Mouse (Mus musculus) heart, postnatal 36 days (tissue): ENCODE results near the gene Zkscan16. TPM values are rescaled to one million over a fixed set of nuclear protein-coding genes. Genes with fewer than 3 reads are reported as not detected.

Experiments
- DNase-seq, 2 experiments: peaks; one replicate each; pipeline ENCODE4 v3.0.0; 2021 to 2022
- intact Hi-C: fragments of 180-260 bp; cut with DNase I; formaldehyde crosslinking; loops from one replicate; pipeline ENCODE4 v1.15.1; 2025
- total RNA-seq, 2 experiments: library from RNA; stranded (reverse); gene quantifications; 2 replicates each; pipeline ENCODE4 v1.2.3; 2021

The Zkscan16 gene
- not detected for total RNA-seq

DNA sequence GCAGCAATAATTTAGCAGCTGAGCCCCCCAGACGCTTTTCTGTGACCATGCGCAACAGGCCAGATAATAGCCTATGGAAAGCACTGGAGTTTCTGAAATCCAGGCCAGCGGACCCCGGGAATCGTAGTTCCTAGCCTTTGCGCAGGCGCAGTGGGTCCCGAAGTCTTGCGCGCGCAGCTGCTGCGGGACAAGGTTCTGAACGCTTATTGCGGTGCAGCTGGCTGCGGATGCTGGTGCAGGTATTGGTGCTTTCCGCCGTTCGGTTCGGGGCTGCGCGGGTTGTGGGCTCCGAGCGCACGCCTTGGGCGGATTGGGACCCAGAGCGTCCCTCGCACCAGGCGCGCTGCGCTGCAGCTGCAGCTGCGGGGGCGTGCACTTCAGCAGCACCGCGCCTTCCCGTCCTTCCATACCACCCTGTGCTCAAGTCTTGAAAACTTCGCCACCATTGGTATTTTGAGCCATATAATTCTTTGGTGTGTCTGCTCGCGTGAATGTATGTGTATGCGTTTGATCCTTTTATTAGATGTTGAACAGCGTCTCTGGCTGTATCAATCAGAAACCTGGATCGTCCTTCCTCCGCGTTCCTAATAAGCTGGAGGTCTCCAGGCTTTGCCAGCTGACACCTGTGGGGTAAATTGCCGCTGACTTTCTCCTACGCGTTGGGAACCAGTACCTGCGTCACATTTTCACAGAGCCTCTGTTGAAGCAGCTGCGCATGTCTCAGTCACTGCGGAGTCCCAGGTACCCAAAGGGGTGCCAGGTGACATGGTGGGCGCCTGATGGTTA lies at the start of gene Zkscan16:
Gene Zkscan16 (plus strand): TSS at position 209 of the 786 bp plus-strand sequence.
- intact Hi-C loops: no loop called here
- DNase-seq: peak; percentile 69 to 71

- intact Hi-C loops: no loop called here
- DNase-seq: no peak
Observed at GRCm38 (mm10) chr4:58894399-58894798, 49.0 kb upstream of the Zkscan16 start.

GRCm38 (mm10) chr4:58897436-58897835 lies 46.0 kb upstream of the Zkscan16 start:
- intact Hi-C loops: no loop called here
- no peak for DNase-seq

DNA sequence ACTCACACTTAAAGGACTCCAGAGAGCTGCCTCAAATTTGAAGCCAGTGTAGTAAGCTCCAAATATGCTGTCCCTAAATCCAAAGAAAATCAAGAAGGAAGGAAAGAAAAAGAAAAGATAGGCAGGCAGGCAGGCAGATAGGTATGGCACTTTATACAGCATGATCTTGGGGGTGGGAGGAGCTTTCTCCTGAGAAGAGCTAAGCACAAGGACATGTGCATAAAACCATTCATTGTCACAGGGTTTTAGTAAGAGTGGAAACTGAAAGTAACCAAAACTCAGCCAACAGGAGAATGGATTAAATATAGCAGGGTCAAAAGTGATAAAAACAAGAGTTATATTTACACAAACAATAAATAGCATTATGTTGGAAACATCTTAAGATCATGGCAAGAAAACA lies 45.1 kb upstream of the Zkscan16 start:
- intact Hi-C loops: no loop called here
- no peak for DNase-seq

DNA sequence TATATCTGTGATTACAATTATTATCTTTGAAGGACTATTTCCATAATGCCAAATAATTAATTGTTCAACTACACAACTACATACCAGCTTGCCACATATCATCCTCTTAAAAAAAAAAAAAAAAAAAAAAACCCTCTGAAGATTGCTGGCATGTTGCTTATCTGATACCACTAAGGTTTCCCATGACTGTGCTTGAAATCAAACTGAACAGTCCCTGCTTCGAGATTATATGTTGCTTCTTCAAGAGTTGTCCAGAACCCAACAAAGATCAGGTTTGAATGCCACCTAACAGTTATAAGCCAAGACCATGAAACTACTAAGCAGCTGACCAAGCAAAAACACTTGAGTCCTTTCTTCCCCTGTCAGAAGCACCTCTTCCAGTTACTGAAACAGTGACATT lies 36.0 kb upstream of the Zkscan16 start:
- intact Hi-C loops: no loop called here
- DNase-seq: no peak

- intact Hi-C loops: loop anchor here (5.0 kb wide), 2 partner anchors 77 to 92 kb away; partner anchors contain the start of genes Gm20503 and Ptgr1
- no peak for DNase-seq
Observed at GRCm38 (mm10) chr4:58910175-58911068, 33.0 kb upstream of the Zkscan16 start.

- intact Hi-C loops: loop anchor here (5.0 kb wide), 2 partner anchors 76 to 91 kb away; partner anchors contain the start of genes Gm20503 and Ptgr1
- DNase-seq: peak; percentile 66 to 78
Observed at GRCm38 (mm10) chr4:58911069-58911830, 32.2 kb upstream of the Zkscan16 start.

GRCm38 (mm10) chr4:58911831-58912628 lies 31.4 kb upstream of the Zkscan16 start:
- intact Hi-C loops: loop anchor here (5.0 kb wide), 2 partner anchors 75 to 90 kb away; partner anchors contain the start of genes Gm20503 and Ptgr1
- peak; percentile 66 to 88 for DNase-seq

DNA sequence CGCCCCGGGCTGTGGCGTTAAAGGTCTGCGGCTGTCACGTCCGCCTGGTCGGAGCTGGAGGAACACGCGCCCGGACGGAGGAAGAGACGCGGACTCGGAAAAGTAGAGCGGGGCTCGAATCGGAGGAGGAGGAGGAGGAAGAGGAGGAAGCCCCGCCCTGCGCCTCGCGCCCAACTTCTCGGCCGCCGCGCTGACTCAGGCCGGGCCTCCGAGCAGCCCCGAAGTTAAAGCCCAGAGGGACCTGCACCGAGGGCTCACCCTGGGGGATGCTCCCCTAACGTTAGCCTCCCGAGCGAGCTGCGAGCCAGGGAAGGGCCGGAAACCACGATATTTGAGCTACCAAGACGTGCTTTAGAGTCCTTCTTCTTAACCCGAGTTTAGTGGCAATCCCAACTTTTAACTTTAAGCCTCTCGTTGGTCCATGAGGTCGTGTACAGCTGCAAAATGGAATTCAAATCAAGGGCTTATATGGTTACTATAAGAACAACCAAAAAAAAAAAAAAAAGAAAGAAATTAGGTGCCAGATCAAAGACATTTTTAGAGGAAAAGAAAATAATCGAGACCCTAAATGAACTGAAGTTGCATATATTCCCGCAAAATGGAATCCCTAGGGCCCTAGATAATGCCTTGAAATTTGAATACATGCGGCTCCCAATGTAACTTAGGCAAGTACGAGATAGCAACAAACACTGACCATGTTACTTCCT lies 30.6 kb upstream of the Zkscan16 start, which contains the start of gene Ecpas:
Gene Ecpas (minus strand): TSS at position 121 of the 707 bp plus-strand sequence.
- peak in 1 of 2 experiments; percentile 83 for DNase-seq
- intact Hi-C loops: loop anchor here (5.0 kb wide), 2 partner anchors 75 to 90 kb away; partner anchors contain the start of genes Gm20503 and Ptgr1

GRCm38 (mm10) chr4:58913336-58914026 lies 29.9 kb upstream of the Zkscan16 start:
- intact Hi-C loops: loop anchor here (5.0 kb wide), 2 partner anchors 74 to 89 kb away; partner anchors contain the start of genes Gm20503 and Ptgr1
- no peak for DNase-seq

DNA sequence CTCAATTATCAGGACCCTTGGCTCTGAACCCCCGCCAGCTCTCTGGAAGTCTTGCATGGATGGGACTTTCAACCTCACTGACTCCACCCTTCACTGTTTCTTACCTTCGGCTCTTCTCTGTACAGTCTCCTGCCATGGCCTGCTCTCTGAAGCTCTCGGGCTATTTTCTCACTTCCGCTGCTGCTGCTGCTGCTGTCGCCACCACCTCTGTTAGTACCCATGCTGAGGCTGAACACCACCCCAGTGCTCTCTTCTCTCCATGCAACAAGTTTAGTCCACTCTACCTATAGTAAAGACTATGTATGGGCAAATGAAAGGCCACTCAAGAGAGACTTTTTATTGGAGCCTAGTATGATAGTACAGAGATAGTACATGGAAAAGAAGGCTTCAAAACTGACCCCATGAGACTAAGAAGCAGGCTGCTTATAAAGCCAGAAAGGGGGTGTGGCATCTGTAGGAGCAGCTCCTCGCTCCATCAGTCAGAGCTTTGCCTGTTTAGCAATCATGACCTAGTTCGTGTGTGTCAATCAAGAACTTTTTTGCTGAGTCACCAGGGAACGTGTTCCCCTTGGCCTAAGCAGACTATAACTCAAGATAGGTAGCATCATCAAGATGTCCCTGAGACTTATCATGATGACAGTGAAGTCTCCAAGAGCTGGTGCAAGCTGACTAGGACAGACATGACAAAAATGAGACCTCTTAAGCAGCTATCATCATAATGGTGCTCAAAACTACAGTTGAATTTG lies 28.2 kb upstream of the Zkscan16 start:
- intact Hi-C loops: no loop called here
- no peak for DNase-seq

DNA sequence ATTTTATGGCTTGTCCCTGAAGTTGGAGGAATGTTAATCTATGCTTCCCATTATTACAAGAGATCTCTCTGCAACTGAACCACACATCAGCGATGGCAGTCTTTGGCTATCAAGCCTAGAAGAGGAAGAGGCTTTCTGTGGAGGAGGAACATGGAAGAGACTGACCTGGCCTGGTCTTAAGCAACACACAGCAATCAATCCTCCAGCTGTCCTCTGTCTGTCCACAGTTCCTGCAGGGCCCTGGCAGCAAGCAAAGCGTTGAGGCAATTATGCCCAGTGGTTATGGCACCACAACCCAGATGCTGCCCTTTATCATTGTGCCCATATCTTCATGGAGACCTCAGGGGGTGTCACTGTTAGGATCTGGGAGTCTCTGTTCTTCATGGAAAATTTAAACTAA lies 19.5 kb upstream of the Zkscan16 start:
- no peak for DNase-seq
- intact Hi-C loops: no loop called here

DNA sequence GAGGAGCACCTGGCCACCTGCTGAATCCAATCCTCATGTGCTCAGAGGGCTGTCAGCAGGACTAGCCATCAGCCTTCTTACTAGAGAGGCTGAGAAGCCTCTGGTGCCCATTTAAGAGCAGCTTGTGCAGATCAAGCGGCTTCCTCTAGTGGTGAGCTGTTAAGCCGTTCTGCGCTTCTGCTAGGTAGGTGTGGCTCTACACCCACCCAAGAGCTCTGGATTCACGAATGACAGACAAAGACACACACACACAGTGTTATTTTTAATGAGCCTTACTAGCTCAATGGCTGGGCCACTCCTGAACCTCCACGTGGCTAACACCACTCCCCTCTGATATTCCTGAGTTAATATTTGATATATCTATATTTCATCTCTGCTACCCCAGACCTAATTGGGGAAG lies 17.8 kb upstream of the Zkscan16 start:
- intact Hi-C loops: no loop called here
- DNase-seq: no peak

- DNase-seq: no peak
- intact Hi-C loops: no loop called here
Observed at GRCm38 (mm10) chr4:58926120-58926519, 17.3 kb upstream of the Zkscan16 start.

GRCm38 (mm10) chr4:58927661-58928060 lies 15.8 kb upstream of the Zkscan16 start:
- intact Hi-C loops: no loop called here
- no peak for DNase-seq

DNA sequence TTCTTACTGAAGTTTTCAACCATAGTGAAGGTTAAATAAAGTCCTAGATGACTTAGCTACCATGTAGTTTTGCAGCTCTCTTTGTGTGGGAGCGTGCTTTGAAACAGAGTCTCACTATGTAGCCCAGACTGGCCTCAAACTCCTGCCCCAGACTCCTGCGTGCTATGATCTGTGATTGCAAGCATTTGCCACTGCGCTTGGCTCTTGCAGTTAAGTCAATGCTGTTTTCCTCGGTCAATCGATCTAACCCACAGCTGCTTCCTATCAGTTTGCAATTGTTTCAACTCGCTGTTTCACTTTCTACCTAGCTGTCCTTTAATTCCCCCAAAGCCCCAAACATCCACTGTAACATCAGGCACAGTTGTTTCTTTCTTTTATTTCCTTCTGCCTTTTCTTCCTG lies 10.9 kb upstream of the Zkscan16 start:
- DNase-seq: peak in 1 of 2 experiments; percentile 10
- intact Hi-C loops: no loop called here

- no peak for DNase-seq
- intact Hi-C loops: no loop called here
Observed at GRCm38 (mm10) chr4:58934308-58934707, 9.1 kb upstream of the Zkscan16 start.
